Mouse (Mus musculus) G1E (cell line): ENCODE results near the gene Cib4.

ENCODE experiments used
- CTCF ChIP-seq: IDR thresholded peaks from 2 replicates; pipeline ENCODE4 v1.5.1; 2012; ENCODE audit warnings: low read depth, low read length, inconsistent platforms, mixed read lengths
- GATA1 ChIP-seq: IDR thresholded peaks from 2 replicates; pipeline ENCODE4 v1.6.1; 2012; ENCODE audit warnings: borderline replicate concordance, low read length, inconsistent platforms, mixed read lengths
- POLR2AphosphoS5 ChIP-seq: IDR thresholded peaks from 2 replicates; pipeline ENCODE4 v1.6.1; 2012; ENCODE audit warnings: low read depth, low read length, inconsistent platforms; ENCODE audit not compliant: insufficient replicate concordance
- TAL1 ChIP-seq: conservative IDR thresholded peaks from 2 replicates; pipeline ENCODE4 v1.6.1; 2012; ENCODE audit warnings: low read depth, low read length, inconsistent platforms, mixed read lengths

DNA sequence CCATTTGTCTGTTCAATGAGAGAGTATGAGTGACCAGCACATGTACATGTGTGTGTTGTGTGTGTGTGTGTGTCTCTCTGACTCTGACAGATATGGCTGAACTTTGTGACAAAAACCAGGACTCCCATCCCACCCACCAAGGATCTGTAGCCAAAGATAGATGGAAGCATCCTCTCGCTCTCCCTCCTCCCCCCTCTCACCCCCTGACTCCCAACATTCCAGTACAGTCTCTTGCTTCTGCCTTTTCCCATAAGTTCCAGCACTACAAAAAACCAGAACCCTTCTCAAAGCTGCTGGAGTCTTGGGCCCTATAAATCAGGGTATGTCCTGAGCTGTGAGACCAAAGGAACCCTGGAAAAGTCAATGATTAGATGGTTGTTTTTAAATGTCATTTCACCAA lies 22.8 kb upstream of the Cib4 start:
- TF ChIP-seq CTCF (no peak), GATA1 (no peak), POLR2AphosphoS5 (no peak), TAL1 (no peak)
